Mouse (Mus musculus): ENCODE results near the gene Itih1.
A peak's percentile ranks its signal among the peaks of the same experiment; 100 is the strongest.

Gene Itih1

GRCm38 (mm10) chr14:30943038-30943437, at the start of gene Itih1:
TSS of gene Itih1 (minus strand) at chr14:30943289.
- DNase-seq = no peak

GRCm38 (mm10) chr14:30976222-30976621, 33.1 kb upstream of the Itih1 start:
- no peak for DNase-seq

DNA sequence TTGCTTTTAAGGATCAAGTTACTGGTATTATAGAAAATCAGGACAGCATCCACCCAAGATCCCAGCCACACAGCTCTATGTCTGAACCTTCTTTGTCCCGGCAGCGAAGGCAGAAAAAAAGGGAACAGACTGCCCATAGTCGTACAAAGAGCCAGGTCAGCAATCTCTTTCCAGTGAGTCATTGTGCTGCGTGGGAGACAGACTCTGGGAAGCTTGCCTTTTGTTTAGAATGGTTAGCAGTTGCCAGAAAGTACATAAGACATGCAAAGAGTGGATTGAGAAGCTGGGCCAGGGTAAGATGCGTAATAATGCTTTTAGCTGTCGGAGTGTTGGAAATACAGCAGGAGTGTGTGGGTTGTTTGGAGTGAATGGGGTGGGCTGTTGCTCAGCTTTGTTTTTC, 31.1 kb upstream of the Itih1 start:
- no peak for DNase-seq

DNA sequence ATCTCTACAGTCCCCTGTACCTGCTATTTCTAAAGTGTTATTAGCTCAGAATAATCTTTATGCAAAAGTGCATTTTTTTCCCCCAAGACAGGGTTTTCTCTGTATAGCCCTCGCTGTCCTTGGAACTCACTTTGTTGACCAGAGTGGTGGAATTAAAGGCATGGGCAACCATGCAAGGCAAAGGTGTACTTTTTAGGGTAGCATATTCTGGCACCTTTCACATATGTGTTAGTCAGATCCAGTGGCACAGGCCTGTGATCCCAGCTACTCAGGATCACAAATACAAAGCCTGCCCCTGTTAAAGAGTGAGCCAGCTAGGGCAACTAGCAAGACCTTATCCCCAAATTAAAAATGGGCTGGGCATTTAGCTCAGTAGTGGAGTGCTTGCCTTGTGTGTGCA, 17.3 kb upstream of the Itih1 start:
- DNase-seq = no peak

- no peak for DNase-seq
Observed at GRCm38 (mm10) chr14:30959031-30959430, 15.9 kb upstream of the Itih1 start.

DNA sequence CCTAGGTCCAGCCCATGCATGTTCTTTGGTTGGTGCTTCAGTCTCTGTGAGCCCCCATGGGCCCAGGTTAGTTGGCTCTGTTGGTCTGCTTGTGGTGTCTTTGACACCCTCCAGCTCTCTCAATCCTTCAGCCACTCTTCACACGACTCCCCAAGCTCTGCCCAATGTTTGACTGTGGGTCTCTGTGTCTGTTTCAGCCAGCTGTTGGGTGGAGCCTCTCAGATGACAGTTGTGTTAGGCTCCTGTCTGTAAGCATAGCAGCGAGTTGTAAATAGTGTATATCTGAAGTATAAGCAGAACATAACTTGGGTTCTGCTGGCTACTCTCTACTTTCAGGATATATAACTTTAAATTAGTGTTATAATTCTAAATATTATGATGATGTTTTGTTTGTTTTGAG, 15.4 kb upstream of the Itih1 start:
- no peak for DNase-seq

- DNase-seq = peak; percentile 98
Observed at GRCm38 (mm10) chr14:30951154-30951825, 8.2 kb upstream of the Itih1 start, which contains the start of gene Nek4. TSS of gene Nek4 (plus strand) at chr14:30951377.

- DNase-seq = no peak
Observed at GRCm38 (mm10) chr14:30949986-30950385, 6.9 kb upstream of the Itih1 start.

DNA sequence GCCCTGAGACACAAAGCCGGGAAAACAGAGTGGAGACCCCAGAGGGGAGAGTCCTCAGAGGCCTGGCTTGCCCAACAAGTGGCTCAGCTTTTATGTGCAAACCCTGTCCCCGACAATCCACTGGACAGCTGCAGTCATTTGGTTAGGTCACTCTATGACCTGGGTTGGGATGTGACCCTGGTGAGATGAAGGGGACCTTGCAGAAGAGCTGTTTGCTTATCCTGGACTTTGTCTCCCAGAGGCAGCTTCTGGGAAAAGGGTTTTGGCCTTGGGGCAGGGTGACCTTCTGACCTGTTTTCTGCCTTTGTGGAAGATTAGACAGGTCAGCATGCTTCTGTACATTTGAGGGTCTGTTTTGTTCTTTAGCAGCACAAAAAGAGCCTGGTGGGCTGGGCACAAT, 1.7 kb upstream of the Itih1 start:
- no peak for DNase-seq

- DNase-seq = peak; percentile 54
Observed at GRCm38 (mm10) chr14:30943860-30944674, 978 bp upstream of the Itih1 start.

- no peak for DNase-seq
Observed at GRCm38 (mm10) chr14:30942254-30942653, 835 bp downstream of the Itih1 start.

DNA sequence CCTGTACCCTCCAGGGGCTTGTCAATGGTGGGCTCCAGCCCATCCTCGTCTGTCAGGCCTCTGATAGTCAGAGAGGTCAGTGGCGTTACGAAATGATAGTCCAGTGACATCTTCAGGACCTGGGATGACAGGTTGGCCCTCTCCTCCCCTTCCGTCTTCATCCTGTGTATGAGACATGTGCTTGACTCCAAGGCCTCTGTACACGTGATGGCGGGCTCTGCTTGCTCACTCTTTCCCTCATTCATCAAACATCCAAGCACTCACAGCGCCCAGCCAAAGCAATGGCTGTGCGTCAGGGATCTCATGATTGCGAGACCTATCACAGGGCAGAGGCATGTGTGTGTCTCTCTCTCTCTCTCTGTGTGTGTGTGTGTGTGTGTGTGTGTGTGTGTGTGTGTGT, 9.7 kb downstream of the Itih1 start:
- no peak for DNase-seq

GRCm38 (mm10) chr14:30930386-30930785, 12.7 kb downstream of the Itih1 start:
- DNase-seq = no peak

DNA sequence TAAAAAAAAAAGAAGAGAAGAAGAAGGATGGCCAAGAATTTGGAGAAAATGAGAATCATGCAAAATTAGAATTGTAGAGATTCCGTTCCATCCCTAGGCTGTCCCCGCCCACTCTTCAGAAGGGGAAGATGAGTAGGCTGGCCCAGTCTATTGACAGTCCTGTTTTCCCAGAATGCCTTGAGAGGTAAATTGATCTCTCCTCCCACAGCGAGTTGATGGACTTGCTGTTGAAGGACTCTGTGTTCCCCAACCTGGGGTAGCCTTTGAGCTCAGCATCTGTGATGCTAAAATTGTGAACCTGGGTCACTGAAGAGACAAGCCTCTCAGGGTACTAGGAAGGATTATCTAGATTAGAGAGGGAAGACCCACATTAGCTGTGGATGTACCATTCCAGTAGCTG, 17.6 kb downstream of the Itih1 start:
- DNase-seq = no peak

DNA sequence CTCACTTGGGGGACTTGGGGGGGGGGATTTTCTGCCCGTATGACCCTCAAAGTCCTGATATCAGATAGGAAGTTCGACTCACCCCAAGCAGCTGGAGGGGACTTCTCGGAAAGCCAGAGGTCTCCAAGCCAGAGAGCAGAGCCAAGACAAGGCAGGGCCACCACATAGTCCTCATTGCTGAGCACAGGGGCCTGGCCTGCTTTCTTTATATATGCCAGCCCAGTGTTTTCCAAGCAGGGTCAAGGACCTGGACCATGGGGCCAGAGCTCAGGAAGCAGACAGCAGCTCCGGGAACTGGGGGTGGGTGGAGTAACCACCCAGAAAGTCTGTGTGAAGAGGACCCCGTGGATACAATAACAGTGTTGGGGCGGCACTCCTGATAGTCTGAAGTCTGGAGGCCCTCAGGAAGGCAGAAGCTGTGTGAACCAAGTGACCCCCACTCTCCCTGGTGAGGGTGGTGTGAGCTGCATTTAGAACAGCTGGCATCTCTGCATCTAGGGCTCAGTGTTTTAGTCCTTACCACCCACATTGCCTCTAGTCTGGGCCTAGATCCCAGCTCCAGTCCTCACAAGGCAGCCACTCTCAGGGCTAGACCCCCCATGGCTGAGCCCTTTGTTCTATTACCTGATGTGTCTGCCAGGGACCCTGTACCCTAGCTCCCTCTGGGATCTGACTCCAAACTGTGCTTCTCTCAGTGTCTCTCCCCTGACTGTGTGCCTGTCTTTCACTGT, 19.5 kb downstream of the Itih1 start, which contains the start of gene Itih3:
Gene Itih3 (minus strand): TSS at position 386 of the 731 bp plus-strand sequence.
- DNase-seq = no peak

GRCm38 (mm10) chr14:30922053-30922670, 20.9 kb downstream of the Itih1 start:
- peak; percentile 29 for DNase-seq

- DNase-seq = no peak
Observed at GRCm38 (mm10) chr14:30916516-30916915, 26.6 kb downstream of the Itih1 start.

DNA sequence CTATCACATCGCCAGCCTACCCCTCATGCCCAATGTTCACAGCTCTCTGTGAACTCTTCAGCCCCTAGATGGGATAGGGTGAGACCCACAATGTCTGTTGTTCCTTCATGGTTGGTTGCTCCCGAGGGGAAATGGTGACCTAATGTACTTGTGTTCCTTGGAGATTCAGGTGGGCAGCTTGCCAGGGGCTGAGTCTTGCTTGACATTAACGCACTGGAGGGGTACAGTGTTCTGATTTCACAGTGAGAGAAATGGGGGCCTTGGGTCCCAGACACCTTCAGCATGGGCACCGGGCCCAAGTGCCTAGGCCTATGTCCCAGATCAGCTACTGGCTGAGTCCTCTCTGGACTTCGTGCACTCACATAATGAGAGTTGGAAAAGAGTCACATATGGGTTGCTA, 29.7 kb downstream of the Itih1 start:
- peak; percentile 26 for DNase-seq

GRCm38 (mm10) chr14:30912641-30913040, 30.4 kb downstream of the Itih1 start:
- DNase-seq = no peak

- no peak for DNase-seq
Observed at GRCm38 (mm10) chr14:30911141-30911540, 31.9 kb downstream of the Itih1 start.

DNA sequence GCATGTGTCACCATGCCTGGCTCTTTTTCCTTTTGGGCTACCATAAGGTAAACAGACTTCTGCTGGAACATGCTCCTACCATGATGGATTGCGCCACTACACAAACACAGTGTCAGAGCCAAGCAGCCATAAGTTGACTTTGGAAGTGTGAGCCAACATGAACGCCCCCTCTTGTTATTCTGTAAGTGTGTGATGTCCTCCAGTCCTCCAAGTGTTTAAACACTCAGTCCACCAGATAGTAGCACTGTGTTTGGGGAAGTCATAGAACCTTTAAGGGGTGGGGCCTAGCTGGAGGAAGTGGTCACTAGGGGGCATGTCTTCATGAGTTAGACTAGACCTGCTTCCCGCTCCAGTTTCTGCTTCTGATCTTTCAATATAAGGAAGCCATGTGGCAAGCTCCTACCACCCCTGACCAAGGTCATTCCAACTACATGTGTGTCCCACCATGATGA, 35.2 kb downstream of the Itih1 start:
- DNase-seq = no peak

- no peak for DNase-seq
Observed at GRCm38 (mm10) chr14:30906001-30906400, 37.1 kb downstream of the Itih1 start.

DNA sequence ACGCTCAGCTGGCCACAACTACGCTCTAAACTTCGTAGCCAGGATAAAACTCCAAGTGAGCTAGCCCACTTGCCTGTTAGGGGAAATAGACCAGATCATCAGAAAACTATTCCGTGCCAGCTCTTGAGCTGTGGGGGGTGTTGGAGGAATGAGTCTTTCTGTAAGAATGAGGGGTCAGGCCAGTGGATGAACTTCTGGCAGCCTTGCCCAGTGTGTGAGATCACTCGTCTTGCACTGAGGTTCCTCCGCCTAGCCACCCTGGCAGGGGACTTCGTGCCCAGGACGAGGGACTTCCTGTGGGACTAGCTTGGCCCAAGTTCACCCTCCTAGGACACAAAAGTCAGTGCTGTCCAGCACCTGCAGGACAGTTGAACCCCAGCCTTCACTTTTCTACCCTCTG, 38.8 kb downstream of the Itih1 start:
- no peak for DNase-seq
